Mouse (Mus musculus) cerebellum, adult 11-12 months (tissue): ENCODE measurements around the gene Brsk2.
"Not testable (repeated sequence)": the region's sequence is repeated elsewhere in the genome, so short reads cannot be mapped to it uniquely, and the experiment has no call there.

Experiments
- DNase-seq: peaks from one replicate; pipeline ENCODE4 v3.0.0; 2022

Gene Brsk2

DNA sequence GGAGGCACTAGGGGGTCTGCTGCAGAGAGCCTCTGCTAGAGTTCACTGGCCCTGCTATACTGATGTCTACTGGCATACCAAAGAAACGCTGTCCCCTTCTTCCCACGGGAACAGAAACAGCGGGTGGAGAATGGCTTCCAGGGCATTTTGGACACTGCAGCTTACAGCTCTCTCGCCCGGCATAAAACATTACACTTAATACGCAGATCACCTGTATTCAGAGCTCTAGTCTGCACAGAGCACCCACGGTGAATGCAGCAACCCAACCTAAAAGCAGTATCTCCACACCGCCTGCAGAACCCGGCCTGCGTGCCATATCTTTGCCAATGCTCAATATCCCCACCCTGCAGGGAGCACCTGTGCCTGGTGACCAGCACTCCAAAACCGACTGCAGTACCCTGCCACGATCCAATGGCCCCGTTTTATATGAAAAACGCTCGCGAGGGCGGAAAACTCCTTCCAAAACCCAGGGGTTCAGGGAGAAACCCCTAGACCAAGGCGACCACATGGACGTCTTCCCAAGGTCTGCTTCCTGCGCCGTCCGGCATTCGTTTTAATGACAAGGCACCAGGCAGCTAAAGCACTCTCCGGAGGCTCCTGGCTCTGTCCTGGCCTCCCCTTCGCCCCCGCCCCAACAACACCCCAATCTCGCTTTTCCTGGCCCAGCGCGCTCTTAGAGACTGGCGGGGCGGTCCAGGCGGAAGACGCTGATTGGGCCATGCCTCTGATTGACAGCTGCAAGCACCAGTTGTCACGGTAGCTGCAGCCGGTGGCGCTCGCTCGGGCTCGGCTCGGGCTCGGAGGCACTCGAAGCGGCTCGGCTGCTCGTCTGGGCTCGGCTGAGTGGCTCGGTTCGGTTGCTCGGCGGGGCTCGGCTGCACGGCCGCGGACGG, at the start of gene Brsk2:
TSS of gene Brsk2 (plus strand) at position 846 of the 893 bp plus-strand sequence.
- DNase-seq = peak; percentile 98

DNA sequence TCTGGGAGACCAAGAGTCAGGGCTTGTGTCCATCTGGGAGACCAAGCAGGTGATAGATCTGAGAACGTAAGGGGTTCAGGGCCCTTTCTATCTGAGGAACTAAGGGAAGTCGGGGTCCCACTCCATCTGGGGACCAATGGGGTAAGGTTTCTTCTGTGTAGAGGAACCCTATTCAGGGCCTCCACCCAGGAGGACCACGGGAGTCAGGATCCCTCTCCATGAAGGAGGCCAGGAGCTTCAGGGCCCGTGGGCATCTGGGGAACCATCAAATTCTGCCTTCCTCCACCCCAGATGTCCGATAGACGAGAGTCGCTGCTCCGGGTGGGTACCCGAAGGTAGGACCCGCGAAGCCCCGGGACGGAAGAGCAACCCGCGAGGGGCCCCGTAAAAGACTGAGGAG, 47.7 kb upstream of the Brsk2 start:
- DNase-seq = no peak

DNA sequence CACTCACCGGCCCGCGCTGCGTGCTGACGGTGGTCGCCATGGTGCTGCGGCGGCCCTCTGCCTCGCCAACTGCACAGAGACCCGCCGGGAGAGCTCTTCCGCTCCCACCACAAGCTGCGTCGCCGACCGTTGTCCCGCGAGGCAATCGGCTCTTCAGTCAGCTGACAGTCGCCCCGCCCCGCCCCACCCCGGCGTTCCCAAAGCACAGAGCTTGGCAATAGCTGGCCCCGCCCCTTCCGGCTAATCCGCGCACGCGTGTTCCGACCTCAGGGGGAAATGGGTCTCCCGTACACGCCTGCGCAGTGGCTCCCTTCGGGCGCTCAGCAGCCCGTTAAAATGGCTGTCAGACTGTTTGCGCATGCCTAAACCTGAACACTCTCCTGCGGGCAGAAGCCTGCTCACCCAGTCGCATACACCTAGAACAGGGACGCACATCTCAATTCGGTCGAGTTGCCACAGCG, 47.3 kb upstream of the Brsk2 start:
- peak; percentile 99 for DNase-seq

DNA sequence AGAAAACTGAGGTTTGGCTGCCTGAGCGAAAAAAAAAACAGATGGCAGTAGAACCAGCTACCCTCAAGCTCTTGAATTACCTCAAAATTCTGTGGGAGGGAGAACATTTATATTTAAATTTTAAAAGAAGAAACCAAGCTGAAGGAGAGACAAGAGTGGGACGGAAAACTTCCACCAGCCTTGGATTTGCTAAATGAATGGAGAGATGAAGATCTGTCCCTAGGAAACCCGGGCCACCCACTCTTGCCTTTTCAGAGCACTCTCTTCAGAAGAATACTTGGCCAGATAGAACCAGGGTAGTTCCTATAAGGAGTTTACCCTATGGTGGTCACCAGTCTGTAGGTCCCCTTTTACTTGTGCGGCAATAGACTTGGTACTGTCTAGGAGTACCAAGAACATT, 46.8 kb upstream of the Brsk2 start:
- no peak for DNase-seq

DNA sequence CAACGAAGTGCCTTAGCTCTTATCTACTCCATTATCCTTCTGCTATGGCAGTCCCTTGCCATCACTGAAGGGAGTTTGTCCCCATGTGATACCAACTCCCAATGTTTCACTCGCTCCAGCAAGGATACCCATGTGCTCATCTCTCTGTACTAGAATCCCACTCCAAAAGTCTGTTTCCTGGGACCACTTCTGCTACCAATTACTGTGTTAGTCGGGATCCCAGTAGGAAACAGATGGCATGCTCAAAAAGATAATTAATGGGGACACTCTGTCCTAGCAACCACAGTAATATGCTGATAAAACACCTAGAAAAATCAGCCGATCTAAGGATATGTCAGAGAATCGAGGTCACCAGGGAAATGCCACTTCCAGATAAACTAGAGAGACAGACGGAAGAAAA, 41.0 kb upstream of the Brsk2 start:
- no peak for DNase-seq

DNA sequence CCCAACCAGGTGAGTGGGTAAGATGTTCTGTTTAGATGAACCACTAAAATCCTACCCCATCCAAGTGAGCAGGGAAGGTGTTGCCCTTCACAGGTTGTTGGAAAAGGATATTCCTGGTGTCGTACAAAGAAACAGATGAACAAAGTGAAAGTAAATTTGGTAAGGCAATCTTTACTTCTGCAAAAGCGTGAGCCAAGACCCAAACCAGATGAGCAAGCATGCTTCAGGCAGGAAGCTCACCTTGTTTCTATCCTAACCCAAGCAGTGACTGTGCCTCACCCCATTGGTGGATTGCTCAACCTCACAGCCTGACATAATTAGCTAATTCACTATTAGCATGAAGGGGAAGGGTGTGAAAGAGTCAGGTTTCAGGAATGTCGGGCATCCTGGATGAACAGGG, 38.2 kb upstream of the Brsk2 start:
- DNase-seq = no peak

DNA sequence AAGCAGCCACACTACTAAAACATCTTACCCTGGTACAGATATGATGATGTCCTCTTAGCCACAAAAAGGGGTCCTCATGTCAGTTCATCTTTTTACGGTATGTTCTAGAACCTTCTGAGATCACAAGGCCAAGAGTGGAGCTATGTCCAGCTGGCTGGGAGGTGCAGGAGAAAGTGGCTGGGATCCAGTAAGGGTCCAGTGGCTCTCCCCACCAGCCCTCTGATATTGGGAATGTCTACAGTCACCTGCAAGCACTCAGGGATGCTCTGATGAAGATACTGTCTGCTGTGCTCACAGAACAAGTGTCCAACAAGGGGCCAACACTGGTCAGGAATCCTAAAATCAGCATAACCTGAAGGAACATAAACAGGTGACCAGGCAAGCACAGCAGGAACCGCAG, 31.1 kb upstream of the Brsk2 start, which contains the start of gene Tollip:
TSS of gene Tollip (minus strand) at position 101 of the 400 bp plus-strand sequence.
- DNase-seq = no peak

DNA sequence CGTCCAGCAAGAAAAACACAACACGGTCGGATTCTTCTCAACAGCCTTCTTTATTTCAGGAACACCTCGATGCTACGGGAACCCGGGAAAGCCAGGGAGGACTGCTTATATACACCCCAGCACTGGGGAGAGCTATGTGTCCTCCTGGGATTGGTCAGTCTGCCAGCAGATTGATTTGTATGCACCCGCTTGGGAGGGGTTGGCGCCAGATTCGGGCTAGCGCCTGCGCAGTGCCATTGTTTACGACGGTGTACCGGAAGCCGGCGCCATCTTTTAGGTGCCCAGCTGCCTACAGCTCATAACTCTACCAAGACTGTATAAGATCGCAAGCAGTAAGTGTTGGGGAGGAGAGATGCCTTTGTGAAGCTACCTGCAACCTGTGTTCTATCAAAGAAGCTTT, 25.4 kb upstream of the Brsk2 start:
- DNase-seq = not testable (repeated sequence)

DNA sequence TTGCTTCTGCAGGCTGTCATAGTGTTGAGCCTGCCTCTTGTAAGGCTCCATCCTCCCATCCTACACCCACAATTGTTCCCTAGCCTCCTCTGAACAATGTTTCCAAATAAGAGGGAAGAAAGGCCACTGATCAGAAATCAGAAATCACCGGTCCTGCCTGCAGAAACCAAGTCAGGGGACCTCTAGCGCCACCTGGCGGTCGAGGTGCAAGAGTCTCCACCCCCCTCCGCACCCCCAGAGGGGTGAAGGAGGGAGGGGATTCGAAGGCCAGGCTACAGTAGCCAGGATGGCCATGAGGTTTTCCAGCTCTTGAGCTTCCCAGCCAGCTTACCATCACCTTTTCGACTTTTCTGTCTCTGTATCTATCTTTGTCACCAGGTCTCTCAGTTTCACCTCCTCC, 24.6 kb upstream of the Brsk2 start:
- peak; percentile 63 for DNase-seq

DNA sequence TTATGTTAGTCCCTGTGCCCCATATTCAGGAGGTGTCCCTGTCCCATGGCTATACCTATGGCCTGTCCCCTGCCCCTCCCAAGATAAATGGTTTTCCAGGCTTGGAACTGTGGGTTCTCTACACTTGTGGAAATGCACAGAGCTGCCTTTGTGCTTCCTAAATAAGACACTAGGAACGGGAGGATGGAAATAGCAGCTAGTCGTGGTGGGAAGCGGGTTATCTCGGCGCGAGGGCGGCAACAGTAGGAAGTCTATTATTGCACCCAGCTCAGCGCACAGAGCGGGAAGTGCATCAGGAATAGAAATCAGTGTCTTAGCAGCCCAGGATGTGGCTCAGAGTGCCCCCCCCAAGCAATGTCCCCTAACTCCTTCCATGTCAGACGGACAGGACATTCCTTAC, 20.9 kb upstream of the Brsk2 start:
- DNase-seq = no peak

DNA sequence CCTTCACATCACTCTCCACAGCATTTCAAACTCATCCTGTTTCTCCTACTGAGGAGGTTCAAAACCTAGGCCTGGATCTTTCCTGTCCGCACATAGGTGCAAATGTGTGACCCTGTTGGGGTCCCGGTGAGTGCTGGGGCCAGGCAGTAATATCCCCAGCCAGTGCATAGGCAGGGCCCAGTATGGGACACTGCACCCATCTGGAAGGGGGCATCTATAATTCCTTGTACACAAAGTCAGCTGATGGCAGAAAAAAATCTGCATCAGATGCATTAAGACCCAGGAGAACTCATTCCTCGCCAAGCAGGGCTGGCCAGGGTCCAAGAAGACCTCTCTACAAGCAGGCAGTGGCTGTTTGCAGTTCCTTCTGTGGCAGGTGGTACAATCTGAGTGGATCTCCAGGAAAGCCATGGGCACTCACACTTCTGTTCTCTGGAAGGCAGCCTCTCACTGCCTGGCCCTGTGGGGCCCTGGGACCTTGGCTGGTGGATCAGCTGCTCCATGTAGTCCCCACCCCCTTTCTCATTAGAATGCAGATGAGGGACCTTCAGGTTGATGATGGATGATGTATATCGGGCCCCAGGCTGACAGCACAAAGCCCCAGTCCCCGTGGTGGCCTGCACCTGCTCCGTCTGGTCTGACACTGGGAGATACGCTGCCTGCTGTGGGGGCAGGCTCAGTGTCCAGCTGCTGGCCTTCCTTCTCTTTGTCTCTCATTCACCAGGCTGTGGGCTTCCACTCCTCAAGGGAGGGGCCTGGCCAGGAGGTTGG, 15.2 kb upstream of the Brsk2 start:
- peak; percentile 44 for DNase-seq

DNA sequence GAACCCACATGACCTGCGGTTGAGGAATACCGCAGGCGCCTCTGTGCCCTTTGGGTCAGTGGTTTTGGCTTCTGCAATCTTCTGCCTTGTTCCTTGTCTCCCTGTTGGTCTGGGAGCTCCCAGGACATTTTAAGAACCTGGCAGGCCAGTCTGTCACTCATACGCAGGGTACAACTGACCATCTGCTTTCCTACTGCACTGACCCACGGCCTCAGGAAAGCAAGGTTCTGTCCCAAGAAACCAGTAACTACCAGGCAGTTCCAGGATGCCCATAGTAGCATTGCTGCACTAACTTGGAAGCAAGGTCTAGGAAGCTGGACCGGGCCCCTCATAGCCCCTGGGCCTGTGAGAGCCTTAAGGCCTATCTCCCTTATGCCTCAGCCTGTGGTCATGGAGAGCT, 14.6 kb upstream of the Brsk2 start:
- peak; percentile 26 for DNase-seq

DNA sequence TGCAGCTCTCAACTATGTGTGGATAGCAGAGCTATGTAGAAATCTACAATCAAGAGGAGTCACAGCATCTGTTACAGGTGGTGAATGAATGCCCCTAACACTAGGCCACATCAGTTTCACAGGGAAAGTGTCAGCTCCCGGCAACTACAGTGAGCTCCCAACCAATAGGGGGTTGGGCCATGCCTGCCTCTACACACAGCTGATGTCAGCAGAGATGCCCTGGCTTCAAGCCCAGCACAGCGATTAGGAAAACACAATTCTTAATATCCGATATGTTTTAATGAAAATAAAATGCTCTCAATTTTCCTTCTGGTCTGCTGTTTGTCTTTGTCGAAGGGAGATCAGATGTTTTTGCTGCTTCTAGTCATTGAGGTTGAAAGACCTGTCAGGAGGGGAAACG, 6.1 kb upstream of the Brsk2 start:
- DNase-seq = no peak

DNA sequence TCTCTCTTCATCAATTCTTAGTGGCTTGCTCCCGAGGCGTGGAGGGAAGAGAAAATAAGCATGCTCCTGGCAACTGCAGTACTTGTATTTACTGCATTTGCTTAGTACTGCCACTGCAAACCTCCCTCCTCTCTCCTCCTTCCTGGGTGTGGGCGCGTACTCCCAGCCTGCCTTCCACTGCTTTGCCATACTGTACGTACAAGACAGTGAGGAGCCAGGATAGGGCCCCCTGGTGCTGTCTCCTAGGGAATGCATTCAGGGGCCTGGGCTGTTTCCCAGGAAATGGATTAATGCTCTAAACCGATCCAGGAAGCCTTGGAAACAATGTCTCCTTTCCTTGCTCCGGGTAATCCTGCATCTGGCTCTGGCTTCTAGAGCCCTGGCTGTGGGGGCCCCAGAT, 3.6 kb upstream of the Brsk2 start:
- peak; percentile 37 for DNase-seq

DNA sequence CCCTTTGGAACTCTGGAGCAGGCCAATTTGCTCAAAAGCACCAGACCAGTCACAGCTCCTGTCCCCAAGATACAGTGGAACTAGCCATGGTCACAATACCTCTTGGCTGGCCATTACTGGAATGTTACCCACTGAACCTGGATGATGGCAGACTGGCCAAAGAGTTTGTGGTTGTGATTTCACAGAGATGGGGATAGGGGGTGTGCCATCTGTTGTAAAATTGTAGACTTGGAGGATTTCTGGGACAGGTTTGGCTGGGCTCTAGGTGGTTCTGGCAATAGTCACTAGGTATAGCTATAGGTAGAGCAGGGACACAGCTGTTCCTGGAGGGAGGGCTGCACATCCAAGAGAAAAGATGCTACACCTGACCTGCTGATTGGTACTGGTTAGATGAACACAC, 2.0 kb upstream of the Brsk2 start:
- peak; percentile 53 for DNase-seq

DNA sequence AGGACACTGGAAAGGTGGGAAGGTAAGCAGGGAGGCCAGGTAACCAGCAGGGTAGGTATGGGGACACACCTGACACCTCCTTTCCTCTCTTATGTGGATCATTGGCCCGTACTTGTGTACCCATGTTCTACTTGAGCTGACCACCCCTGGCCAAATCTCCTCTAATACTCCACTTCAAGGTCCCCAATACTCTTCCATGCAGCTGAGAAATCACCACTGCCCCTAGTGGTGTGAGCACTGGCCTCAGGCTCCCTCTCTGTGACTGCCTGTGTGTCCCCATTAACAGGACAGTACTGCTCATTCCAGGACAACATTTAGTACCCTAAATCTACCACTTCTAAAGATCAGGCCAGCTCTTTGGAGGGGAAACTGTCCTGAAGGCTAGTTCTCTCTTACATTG, 1.5 kb upstream of the Brsk2 start:
- no peak for DNase-seq

DNA sequence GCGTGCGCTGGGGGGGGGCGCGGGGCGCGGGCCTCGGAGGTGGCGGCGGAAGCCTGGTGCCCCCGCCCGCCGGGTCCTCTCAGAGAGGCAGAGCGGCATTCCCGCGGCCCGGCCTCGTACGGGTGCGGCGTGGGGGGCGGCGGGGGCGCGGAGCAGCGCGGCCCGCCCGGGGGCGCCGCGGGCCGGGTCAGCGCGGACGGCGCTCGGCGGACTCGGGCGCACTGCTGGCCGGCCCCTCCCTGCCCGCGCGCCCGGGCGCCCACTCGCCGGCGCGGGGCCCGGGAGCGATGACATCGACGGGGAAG, 200 bp downstream of the Brsk2 start:
- DNase-seq = no peak

DNA sequence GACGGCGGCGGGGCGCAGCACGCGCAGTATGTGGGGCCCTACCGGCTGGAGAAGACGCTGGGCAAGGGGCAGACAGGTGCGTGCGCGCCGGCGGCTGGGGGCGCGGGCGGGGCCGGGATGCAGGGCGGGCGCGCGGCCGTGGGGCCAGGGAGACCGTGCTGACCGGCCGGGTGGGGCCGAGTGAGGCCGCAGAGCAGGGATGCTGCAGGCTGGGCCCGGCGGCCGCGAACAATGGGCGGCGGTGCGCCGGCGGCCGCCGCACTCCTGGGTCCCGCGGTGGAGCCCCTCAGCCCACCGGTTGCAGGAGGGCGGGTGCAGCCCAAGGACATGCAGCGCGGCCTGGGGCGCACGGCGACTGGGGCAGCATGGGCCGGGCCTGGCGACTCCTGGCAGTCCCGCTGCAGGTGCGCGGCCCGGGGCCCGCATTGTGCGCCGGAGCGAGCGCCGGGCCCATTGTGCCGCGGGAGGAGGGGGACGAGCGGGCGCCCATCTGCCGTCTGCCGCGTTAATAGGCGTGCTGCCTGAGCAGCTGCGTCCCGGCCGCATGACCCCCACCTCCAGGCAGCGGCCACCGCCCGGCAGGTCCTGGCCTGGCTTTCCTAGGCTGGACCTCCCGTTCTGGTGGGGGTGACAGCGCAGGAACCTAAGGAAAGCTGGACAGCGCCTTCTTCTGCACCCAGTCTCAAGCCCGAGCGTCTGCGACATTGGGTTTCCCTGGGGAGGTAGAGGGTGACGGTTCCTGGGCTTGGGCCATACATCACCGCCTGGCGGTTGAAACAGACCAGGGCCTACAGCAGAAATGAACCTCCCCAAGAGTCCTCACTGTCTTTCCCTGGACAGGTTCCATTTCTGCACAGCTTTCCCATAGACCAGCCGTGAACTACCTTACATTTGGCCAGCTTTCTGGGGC, 808 bp downstream of the Brsk2 start:
- DNase-seq = peak; percentile 80

DNA sequence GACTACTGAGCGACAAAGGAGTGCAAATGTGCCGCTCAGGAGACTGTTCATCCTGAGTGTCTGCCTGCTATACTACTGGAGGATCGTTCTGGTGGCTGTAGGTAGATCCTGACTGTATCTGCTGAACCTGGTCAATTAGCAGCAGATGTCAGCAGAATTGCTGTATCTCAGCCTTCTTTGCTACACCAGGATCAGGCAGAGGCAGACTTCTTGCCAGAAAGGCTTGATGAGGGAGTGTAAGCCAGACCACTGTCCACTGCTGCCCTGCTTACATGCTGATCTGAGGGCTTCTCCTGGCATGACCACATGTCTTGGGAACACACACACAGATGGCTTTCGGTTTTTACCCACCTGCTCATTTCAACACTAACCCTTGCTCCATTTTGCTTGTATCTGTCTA, 2.3 kb downstream of the Brsk2 start:
- DNase-seq = peak; percentile 47

DNA sequence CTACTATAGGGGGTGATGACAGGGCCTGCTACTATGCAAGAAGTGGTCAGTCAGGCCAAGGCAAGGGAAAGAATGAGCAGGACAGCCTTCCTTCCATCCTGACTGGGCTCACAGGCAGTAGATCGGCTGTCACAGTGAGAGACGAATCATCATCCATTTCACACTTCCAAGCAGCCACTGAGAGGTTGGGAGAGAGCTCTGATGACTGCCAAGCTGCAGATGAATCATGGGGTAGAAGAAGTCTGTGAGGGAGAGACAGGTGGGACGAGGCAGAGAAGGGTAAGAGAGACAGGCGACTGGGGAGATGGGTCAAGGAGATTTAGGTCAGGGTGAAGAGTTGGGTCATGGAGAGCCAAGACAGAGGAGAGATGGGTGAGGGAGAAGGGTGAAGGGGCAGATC, 3.4 kb downstream of the Brsk2 start:
- DNase-seq = peak; percentile 42

DNA sequence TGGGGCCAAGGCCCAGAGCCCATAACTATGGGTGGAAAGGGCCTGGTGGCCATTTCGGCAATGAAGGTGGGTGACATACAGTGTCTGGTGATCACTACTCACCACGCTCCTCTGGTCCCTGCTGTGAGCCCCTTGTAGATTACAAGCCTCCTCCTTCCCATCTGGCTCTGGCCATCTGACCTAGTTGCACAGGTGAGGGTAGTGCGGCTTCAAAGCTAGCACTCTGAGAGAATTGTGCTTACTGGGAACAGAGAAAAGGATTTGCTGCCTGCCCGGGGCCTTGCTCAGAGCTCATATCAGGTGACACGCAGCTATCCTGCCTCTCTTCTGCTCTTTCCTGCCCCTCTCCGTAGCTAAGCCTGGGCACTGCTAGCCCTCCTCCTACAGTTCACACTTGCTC, 4.1 kb downstream of the Brsk2 start:
- peak; percentile 61 for DNase-seq

DNA sequence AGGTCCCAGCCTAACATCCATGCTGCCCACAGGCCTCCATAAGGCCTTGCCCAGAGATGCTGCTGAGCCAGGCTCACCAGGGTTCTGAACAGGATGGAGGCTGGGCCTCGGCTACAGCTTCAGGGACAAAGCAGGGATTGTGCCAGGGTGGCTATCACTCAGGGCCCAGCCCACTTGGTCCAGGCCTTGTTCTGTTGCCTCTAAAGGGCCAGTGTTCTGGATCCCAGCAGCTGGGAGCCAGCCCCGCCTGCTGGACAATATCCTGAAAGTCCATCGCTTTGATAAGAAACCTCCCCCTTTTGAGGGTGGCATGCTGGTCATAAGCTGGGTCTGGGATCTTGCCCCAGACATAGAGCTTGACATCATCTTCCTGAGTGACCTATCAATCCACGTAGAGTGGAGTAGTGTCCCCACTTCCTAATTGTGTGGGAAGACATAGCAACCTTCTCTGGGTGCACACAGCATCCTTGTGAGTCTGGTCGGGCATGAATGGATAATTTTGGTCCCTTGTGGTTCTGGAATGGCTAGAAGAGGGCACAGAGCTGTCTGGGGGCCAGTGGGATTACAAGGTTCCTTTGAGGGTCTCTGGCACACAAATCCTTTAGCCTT, 6.1 kb downstream of the Brsk2 start:
- peak; percentile 62 for DNase-seq

DNA sequence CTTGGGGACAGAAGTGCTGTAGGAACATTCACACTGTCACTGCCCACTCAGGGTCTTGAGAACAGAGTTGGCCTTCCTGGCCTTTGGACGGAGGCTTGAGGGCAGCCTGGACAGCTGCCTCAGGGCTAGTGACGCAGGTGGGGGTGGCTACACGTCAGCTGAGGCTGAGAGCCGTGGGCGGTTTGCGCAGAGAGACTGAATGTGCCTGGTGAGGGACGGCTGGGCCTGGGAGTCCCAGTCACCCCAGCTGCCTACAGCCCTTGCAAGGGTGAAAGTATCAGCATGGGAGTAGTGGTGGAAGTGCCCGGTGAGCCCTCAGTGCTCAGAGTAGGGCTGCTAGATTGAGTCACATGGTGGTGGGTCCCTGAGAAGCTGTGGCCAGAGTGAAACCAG, 6.6 kb downstream of the Brsk2 start:
- DNase-seq = peak; percentile 59
